Mouse (Mus musculus) MEL (cell line): Measurements from ENCODE around the gene Tsc22d1. TPM values are rescaled to one million over a fixed set of nuclear protein-coding genes. Genes with fewer than 3 reads are reported as not detected.

ENCODE experiments used
- DNase-seq: peaks from one replicate; pipeline ENCODE4 v3.0.0; 2011; ENCODE audit warnings: low read depth, low spot score
- H3K27ac ChIP-seq: 2 replicates; pipeline ENCODE4 v1.5.1; 2012; ENCODE audit warnings: low read depth, mild to moderate bottlenecking, control low read depth, low read length, moderate library complexity; ENCODE audit not compliant: control insufficient read depth
- H3K27me3 ChIP-seq, 2 experiments: fragments of 150-350 bp in 1 of 2; sonication (generic) in 1 of 2; 2 replicates each; pipeline ENCODE4 v1.6.1; 2012; ENCODE audit warnings: low read length in 2 of 2, mild to moderate bottlenecking in 2 of 2, improper control_type of control experiment in 1 of 2, moderate library complexity in 1 of 2; ENCODE audit not compliant: insufficient read depth in 2 of 2, control insufficient read depth in 1 of 2
- H3K36me3 ChIP-seq, 2 experiments: 2 replicates each; pipeline ENCODE4 v1.6.1; 2012 to 2014; ENCODE audit warnings: low read length in 2 of 2, improper control_type of control experiment in 1 of 2, inconsistent platforms in 1 of 2, mild to moderate bottlenecking in 1 of 2; ENCODE audit not compliant: insufficient read depth in 2 of 2, control insufficient read depth in 1 of 2
- H3K4me1 ChIP-seq, 2 experiments: fragments of 150-350 bp in 1 of 2; sonication (generic) in 1 of 2; 2 replicates each; pipeline ENCODE4 v1.6.1; 2012; ENCODE audit warnings: low read length in 2 of 2, improper control_type of control experiment in 1 of 2, mild to moderate bottlenecking in 1 of 2; ENCODE audit not compliant: insufficient read depth in 2 of 2, control insufficient read depth in 1 of 2
- H3K4me3 ChIP-seq, 2 experiments: fragments of 150-350 bp in 1 of 2; sonication (generic) in 1 of 2; 2 replicates each; pipeline ENCODE4 v1.5.1; 2012; ENCODE audit warnings: low read depth in 2 of 2, low read length in 2 of 2, mild to moderate bottlenecking in 2 of 2, moderate library complexity in 2 of 2, control low read depth in 1 of 2, improper control_type of control experiment in 1 of 2; ENCODE audit not compliant: control insufficient read depth in 1 of 2, insufficient read depth in 1 of 2
- H3K79me2 ChIP-seq: 2 replicates; pipeline ENCODE4 v1.6.1; 2012; ENCODE audit warnings: mild to moderate bottlenecking, low read length, moderate library complexity; ENCODE audit not compliant: control insufficient read depth, poor library complexity, insufficient read depth
- H3K9ac ChIP-seq: 2 replicates; pipeline ENCODE4 v1.6.1; 2012; ENCODE audit warnings: low read depth, mild to moderate bottlenecking, control low read depth, low read length, moderate library complexity; ENCODE audit not compliant: control insufficient read depth, poor library complexity, severe bottlenecking
- H3K9me3 ChIP-seq: fragments of 150-350 bp; sonication (generic); replicated peaks from 2 replicates; pipeline ENCODE4 v1.6.1; 2012; ENCODE audit warnings: mild to moderate bottlenecking, low read length, improper control_type of control experiment, moderate library complexity; ENCODE audit not compliant: insufficient read depth
- BHLHE40 ChIP-seq: IDR thresholded peaks from 2 replicates; pipeline ENCODE4 v1.6.1; 2012; ENCODE audit warnings: low read depth, mild to moderate bottlenecking, inconsistent platforms, low read length, improper control_type of control experiment, borderline replicate concordance
- E2F4 ChIP-seq: IDR thresholded peaks from 2 replicates; pipeline ENCODE4 v1.6.1; 2011; ENCODE audit warnings: low read depth, low read length, improper control_type of control experiment, borderline replicate concordance
- ELF1 ChIP-seq: IDR thresholded peaks from 2 replicates; pipeline ENCODE4 v1.6.1; 2014; ENCODE audit warnings: low read depth, mild to moderate bottlenecking, inconsistent platforms, low read length, improper control_type of control experiment, moderate library complexity
- ETS1 ChIP-seq: IDR thresholded peaks from 2 replicates; pipeline ENCODE4 v1.6.1; 2012; ENCODE audit warnings: low read depth, mild to moderate bottlenecking, inconsistent platforms, low read length, improper control_type of control experiment, moderate library complexity
- GATA1 ChIP-seq: IDR thresholded peaks from 2 replicates; pipeline ENCODE4 v1.6.1; 2011; ENCODE audit warnings: low read depth, low read length, improper control_type of control experiment
- KAT2A ChIP-seq: conservative IDR thresholded peaks from 2 replicates; pipeline ENCODE4 v1.6.1; 2012; ENCODE audit warnings: low read depth, low read length, improper control_type of control experiment, inconsistent platforms
- MAX ChIP-seq: IDR thresholded peaks from 2 replicates; pipeline ENCODE4 v1.6.1; 2011; ENCODE audit warnings: low read length, improper control_type of control experiment
- MAZ ChIP-seq: IDR thresholded peaks from 2 replicates; pipeline ENCODE4 v1.6.1; 2012; ENCODE audit warnings: low read depth, mild to moderate bottlenecking, inconsistent platforms, low read length, improper control_type of control experiment
- MXI1 ChIP-seq: IDR thresholded peaks from 2 replicates; pipeline ENCODE4 v1.6.1; 2011; ENCODE audit warnings: mild to moderate bottlenecking, low read depth, low read length, improper control_type of control experiment
- NRF1 ChIP-seq: IDR thresholded peaks from 2 replicates; pipeline ENCODE4 v1.6.1; 2014; ENCODE audit warnings: low read depth, mild to moderate bottlenecking, inconsistent platforms, low read length, improper control_type of control experiment, moderate library complexity; ENCODE audit not compliant: poor library complexity, insufficient read depth, severe bottlenecking
- POLR2A ChIP-seq, 2 experiments: IDR thresholded peaks; 2 replicates each; pipeline ENCODE4 v1.6.1; 2011 to 2012; ENCODE audit warnings: low read length in 2 of 2, mild to moderate bottlenecking in 2 of 2, control low read depth in 1 of 2, improper control_type of control experiment in 1 of 2, low read depth in 1 of 2, moderate library complexity in 1 of 2; ENCODE audit not compliant: control insufficient read depth in 1 of 2, insufficient read depth in 1 of 2, poor library complexity in 1 of 2
- POLR2AphosphoS2 ChIP-seq: IDR thresholded peaks from 2 replicates; pipeline ENCODE4 v1.6.1; 2011; ENCODE audit warnings: low read length, improper control_type of control experiment
- POLR2AphosphoS5 ChIP-seq: IDR thresholded peaks from 2 replicates; pipeline ENCODE4 v1.6.1; 2012; ENCODE audit warnings: low read depth, borderline replicate concordance, mild to moderate bottlenecking, inconsistent platforms, low read length, moderate library complexity, mixed read lengths
- RCOR1 ChIP-seq: IDR thresholded peaks from 2 replicates; pipeline ENCODE4 v1.6.1; 2012; ENCODE audit warnings: low read depth, mild to moderate bottlenecking, inconsistent platforms, low read length, improper control_type of control experiment
- SIN3A ChIP-seq: IDR thresholded peaks from 2 replicates; pipeline ENCODE4 v1.6.1; 2012; ENCODE audit warnings: low read length, improper control_type of control experiment, inconsistent platforms
- TBP ChIP-seq: IDR thresholded peaks from 2 replicates; pipeline ENCODE4 v1.8.0; 2011; ENCODE audit warnings: low read depth, low read length, improper control_type of control experiment
- TCF12 ChIP-seq: IDR thresholded peaks from 2 replicates; pipeline ENCODE4 v1.6.1; 2014; ENCODE audit warnings: low read depth, mild to moderate bottlenecking, inconsistent platforms, low read length, improper control_type of control experiment, moderate library complexity
- UBTF ChIP-seq: IDR thresholded peaks from 2 replicates; pipeline ENCODE4 v1.6.1; 2012; ENCODE audit warnings: low read depth, mild to moderate bottlenecking, inconsistent platforms, low read length, improper control_type of control experiment, moderate library complexity, borderline replicate concordance; ENCODE audit not compliant: insufficient read depth
- ZC3H11A ChIP-seq: IDR thresholded peaks from 2 replicates; pipeline ENCODE4 v1.6.1; 2012; ENCODE audit warnings: low read depth, mild to moderate bottlenecking, inconsistent platforms, low read length, improper control_type of control experiment
- ZKSCAN1 ChIP-seq: IDR thresholded peaks from 2 replicates; pipeline ENCODE4 v1.6.1; 2012; ENCODE audit warnings: low read depth, mild to moderate bottlenecking, inconsistent platforms, low read length, improper control_type of control experiment, moderate library complexity
- ZMIZ1 ChIP-seq: IDR thresholded peaks from 2 replicates; pipeline ENCODE4 v1.6.1; 2012; ENCODE audit warnings: low read depth, mild to moderate bottlenecking, inconsistent platforms, low read length, improper control_type of control experiment, moderate library complexity
- ZNF384 ChIP-seq: IDR thresholded peaks from 2 replicates; pipeline ENCODE4 v1.6.1; 2012; ENCODE audit warnings: low read depth, mild to moderate bottlenecking, inconsistent platforms, low read length, improper control_type of control experiment
- polyA plus RNA-seq, 2 experiments: library from polyadenylated mRNA; stranded (reverse) in 1 of 2; unstranded in 1 of 2; fragments of >175 nt in 1 of 2; fragments of >200 nt in 1 of 2; gene quantifications; 2 replicates each; pipeline versions ENCODE4 v1.2.1 to v1.2.4; 2012; ENCODE audit warnings: low replicate concordance in 2 of 2, low read depth in 1 of 2; ENCODE audit not compliant: insufficient read length in 2 of 2, insufficient read depth in 1 of 2, missing spikeins in 1 of 2
- total RNA-seq: library from RNA; depleted of rRNA; stranded (reverse); fragments of 300-350 nt; gene quantifications from 2 replicates; pipeline ENCODE4 v1.2.3, GENCODE M21; 2012

The Tsc22d1 gene
- total and polyA plus RNA-seq, 3 experiments = 7.6 to 15.9 TPM; not detected in 1

GRCm38 (mm10) chr14:76514050-76514585 is 99.4 kb downstream of the Tsc22d1 start:
- Histone ChIP-seq H3K9me3 (no peaks in the 10 kb centered on the region), H3K79me2 (no peaks in the 10 kb centered on the region), H3K36me3 (no peaks in the 10 kb centered on the region; a peak in 1 of 4 replicates), H3K4me3 (no peak overlapping the region), H3K9ac (no peak overlapping the region), H3K27me3 (no peaks in the 10 kb centered on the region), H3K4me1 (no peaks in the 10 kb centered on the region), H3K27ac (no peak overlapping the region)
- peak; percentile 95 for TF ChIP-seq ZNF384
- no peak for TF ChIP-seq ETS1
- DNase-seq = no peak

GRCm38 (mm10) chr14:76515620-76516019 is 100.9 kb downstream of the Tsc22d1 start:
- H3K79me2 ChIP-seq = no peaks in the 10 kb centered on the region
- peaks cover 0 to 3% of the 10 kb centered on the region in 2 experiments; a peak in 2 of 4 replicates for H3K36me3 ChIP-seq
- no peaks in the 10 kb centered on the region for H3K9me3 ChIP-seq
- no peak overlapping the region for H3K27ac ChIP-seq
- TF ChIP-seq NRF1 (no peak), MXI1 (no peak), ELF1 (no peak), ZC3H11A (no peak), ZMIZ1 (no peak), POLR2AphosphoS2 (no peak), POLR2AphosphoS5 (no peak), TBP (no peak), BHLHE40 (no peak), UBTF (no peak), RCOR1 (no peak), POLR2A (IDR thresholded peaks at IDR 0.05; ENCODE audit: control insufficient read depth in 1 of 2, insufficient read depth in 1 of 2, low read depth in 1 of 2, low read length in 2 of 2, poor library complexity in 1 of 2) (no peak), MAX (no peak), ZKSCAN1 (no peak), KAT2A (no peak), GATA1 (no peak), TCF12 (no peak), SIN3A (no peak), MAZ (no peak), E2F4 (no peak)
- DNase-seq = no peak
- no peak overlapping the region for H3K4me3 ChIP-seq
- no peak overlapping the region for H3K9ac ChIP-seq
- H3K27me3 ChIP-seq = no peaks in the 10 kb centered on the region
- peaks cover 0 to 6% of the 10 kb centered on the region in 2 experiments; a peak in 2 of 4 replicates for H3K4me1 ChIP-seq
